Mouse (Mus musculus): Measurements from ENCODE around the gene Tas2r144. TPM values are rescaled to one million over a fixed set of nuclear protein-coding genes. Genes with fewer than 3 reads are reported as not detected.

The Tas2r144 gene
- total and polyA plus RNA-seq, 3 experiments, result not detected

- H3K9me3 ChIP-seq (replicated peaks; ENCODE audit: low read length), result no peaks in the 10 kb centered on the region
- no peaks in the 10 kb centered on the region for H3K36me3 ChIP-seq (replicated peaks in 1 of 2; ENCODE audit: control insufficient read depth in 1 of 2, insufficient read depth in 1 of 2, low read length in 1 of 2)
- TF ChIP-seq GABPA (IDR thresholded peaks at IDR 0.05; ENCODE audit: insufficient replicate concordance, low read depth, low read length), result no peak
- TF ChIP-seq RAD21 (IDR thresholded peaks at IDR 0.05; ENCODE audit: low read depth, low read length), result peak; percentile 55
- TF ChIP-seq IRF4 (IDR thresholded peaks at IDR 0.05; ENCODE audit: low read depth, low read length), result peak; percentile 23; the same call in 1 of the 2 replicates
- TF ChIP-seq SMC3 (IDR thresholded peaks at IDR 0.05; ENCODE audit: low read depth, low read length), result peak; percentile 84
- TF ChIP-seq CTCF (conservative IDR thresholded peaks at IDR 0.05 in 1 of 2, IDR thresholded peaks at IDR 0.05 in 1 of 2; ENCODE audit: low read depth in 2 of 2, low read length in 2 of 2), result peak; percentile 18 to 79; a peak in 2 of 4 replicates
- peak; percentile 59 for DNase-seq (ENCODE audit: extremely low read depth)
- no peak overlapping the region for H3K4me2 ChIP-seq (ENCODE audit: insufficient read depth, low read depth, poor library complexity, severe bottlenecking)
- H3K4me3 ChIP-seq (replicated peaks in 1 of 3; ENCODE audit: low read depth in 2 of 3, low read length in 2 of 3, poor library complexity in 1 of 3), result no peak overlapping the region
- H3K4me1 ChIP-seq (ENCODE audit: control insufficient read depth in 1 of 2, insufficient read depth in 2 of 2), result peaks cover 0 to 2% of the 10 kb centered on the region in 2 experiments; a peak in 1 of 4 replicates
- no peaks in the 10 kb centered on the region for H3K79me2 ChIP-seq (replicated peaks; ENCODE audit: control insufficient read depth, extremely low read depth, insufficient read depth, poor library complexity, severe bottlenecking)
- H3K27ac ChIP-seq (ENCODE audit: insufficient read depth, low read depth), result no peak overlapping the region
- dilution Hi-C loops (cut with MboI; ENCODE audit: extremely low pct_ligation_motif_present, extremely low pct_unique_long_range_greater_than_20kb, low sequenced_read_pairs) (no loop called here), in situ Hi-C loops (cut with MboI; ENCODE audit: low pct_ligation_motif_present, low pct_unique_long_range_greater_than_20kb, low sequenced_read_pairs) (no loop called here)
- H3K9ac ChIP-seq (ENCODE audit: insufficient read depth, low read depth), result no peak overlapping the region
- no peaks in the 10 kb centered on the region for H3K27me3 ChIP-seq (replicated peaks)
Measured at GRCm38 (mm10) chr6:42257303-42257863, 42.3 kb downstream of the Tas2r144 start.

DNA sequence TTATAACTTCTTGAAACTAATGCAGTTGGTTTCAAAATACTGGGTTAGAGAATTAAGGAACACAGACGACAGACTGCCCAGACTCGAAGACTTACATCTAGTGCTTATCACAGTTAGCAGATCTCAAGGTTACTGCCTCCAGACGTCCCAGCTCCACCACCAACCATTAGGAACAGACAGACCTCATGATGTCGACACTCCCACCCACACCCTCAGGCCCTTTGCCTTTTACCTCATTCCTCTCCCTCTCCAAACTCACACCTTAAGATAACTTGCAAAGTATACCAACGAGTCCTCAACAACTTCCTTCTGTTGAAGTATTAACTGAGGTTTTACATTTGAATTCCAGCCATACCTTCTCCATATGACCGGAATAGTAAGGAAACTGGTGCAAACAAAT lies 45.3 kb downstream of the Tas2r144 start:
- no peak overlapping the region for H3K27ac ChIP-seq (ENCODE audit: insufficient read depth, low read depth)
- no peak for DNase-seq (ENCODE audit: extremely low read depth)
- peaks cover 0 to 9% of the 10 kb centered on the region in 2 experiments; a peak in 1 of 4 replicates for H3K4me1 ChIP-seq (ENCODE audit: control insufficient read depth in 1 of 2, insufficient read depth in 2 of 2)
- no peaks in the 10 kb centered on the region for H3K9me3 ChIP-seq (replicated peaks; ENCODE audit: low read length)
- dilution Hi-C loops (cut with MboI; ENCODE audit: extremely low pct_ligation_motif_present, extremely low pct_unique_long_range_greater_than_20kb, low sequenced_read_pairs) (no loop called here), in situ Hi-C loops (cut with MboI; ENCODE audit: low pct_ligation_motif_present, low pct_unique_long_range_greater_than_20kb, low sequenced_read_pairs) (no loop called here)
- H3K79me2 ChIP-seq (replicated peaks; ENCODE audit: control insufficient read depth, extremely low read depth, insufficient read depth, poor library complexity, severe bottlenecking), result peaks cover 5% of the 10 kb centered on the region; the same call in 1 of the 2 replicates
- no peaks in the 10 kb centered on the region for H3K27me3 ChIP-seq (replicated peaks)
- H3K36me3 ChIP-seq (replicated peaks in 1 of 2; ENCODE audit: control insufficient read depth in 1 of 2, insufficient read depth in 1 of 2, low read length in 1 of 2), result no peaks in the 10 kb centered on the region
- no peak overlapping the region for H3K4me3 ChIP-seq (replicated peaks in 1 of 3; ENCODE audit: low read depth in 2 of 3, low read length in 2 of 3, poor library complexity in 1 of 3)
- no peak overlapping the region for H3K4me2 ChIP-seq (ENCODE audit: insufficient read depth, low read depth, poor library complexity, severe bottlenecking)
- no peak overlapping the region for H3K9ac ChIP-seq (ENCODE audit: insufficient read depth, low read depth)
- TF ChIP-seq EP300 (IDR thresholded peaks at IDR 0.05; ENCODE audit: low read length), result no peak
- no peak for TF ChIP-seq ELF1 (IDR thresholded peaks at IDR 0.05; ENCODE audit: low read depth, low read length)
- no peak for TF ChIP-seq CTCF (conservative IDR thresholded peaks at IDR 0.05 in 1 of 2, IDR thresholded peaks at IDR 0.05 in 1 of 2; ENCODE audit: low read depth in 2 of 2, low read length in 2 of 2)
- no peak for TF ChIP-seq RCOR1 (conservative IDR thresholded peaks at IDR 0.05; ENCODE audit: low read depth, low read length)
- no peak for TF ChIP-seq JUND (conservative IDR thresholded peaks at IDR 0.05; ENCODE audit: low read depth, low read length)
- TF ChIP-seq MYC (IDR thresholded peaks at IDR 0.05; ENCODE audit: low read depth, low read length), result no peak
- no peak for TF ChIP-seq HCFC1 (IDR thresholded peaks at IDR 0.05; ENCODE audit: low read depth, low read length)
- TF ChIP-seq MAZ (IDR thresholded peaks at IDR 0.05; ENCODE audit: low read depth, low read length), result no peak
- no peak for TF ChIP-seq SMC3 (IDR thresholded peaks at IDR 0.05; ENCODE audit: low read depth, low read length)
- TF ChIP-seq MAFK (IDR thresholded peaks at IDR 0.05; ENCODE audit: insufficient replicate concordance, low read length), result no peak
- no peak for TF ChIP-seq ZNF384 (IDR thresholded peaks at IDR 0.05; ENCODE audit: low read depth, low read length)
- TF ChIP-seq MEF2A (IDR thresholded peaks at IDR 0.05; ENCODE audit: borderline replicate concordance, low read depth, low read length), result no peak
